Mouse (Mus musculus): ENCODE measurements around the gene Vamp2.
"Not testable (repeated sequence)": the region's sequence is repeated elsewhere in the genome, so short reads cannot be mapped to it uniquely, and the experiment has no call there.

The Vamp2 gene

GRCm38 (mm10) chr11:69091566-69092385 lies 3.5 kb downstream of the Vamp2 start:
- no peaks in the 10 kb centered on the region for H3K27me3 ChIP-seq (ENCODE audit: insufficient read depth, low read length)
- no peaks in the 10 kb centered on the region for H3K9me3 ChIP-seq (ENCODE audit: low read length)
- peaks cover 36% of the 10 kb centered on the region for H3K36me3 ChIP-seq (ENCODE audit: insufficient read depth, low read length)
- peaks cover 79% of the 10 kb centered on the region for H3K4me1 ChIP-seq (replicated peaks; ENCODE audit: low read depth, low read length)
- TF ChIP-seq NANOG (IDR thresholded peaks at IDR 0.05; ENCODE audit: borderline replicate concordance, low read length) (no peak), POU5F1 (IDR thresholded peaks at IDR 0.05; ENCODE audit: borderline replicate concordance, low read length) (no peak), CTCF (conservative IDR thresholded peaks at IDR 0.05; ENCODE audit: low read length) (no peak)
- H3K4me3 ChIP-seq (replicated peaks; ENCODE audit: low read length): no peak overlapping the region

DNA sequence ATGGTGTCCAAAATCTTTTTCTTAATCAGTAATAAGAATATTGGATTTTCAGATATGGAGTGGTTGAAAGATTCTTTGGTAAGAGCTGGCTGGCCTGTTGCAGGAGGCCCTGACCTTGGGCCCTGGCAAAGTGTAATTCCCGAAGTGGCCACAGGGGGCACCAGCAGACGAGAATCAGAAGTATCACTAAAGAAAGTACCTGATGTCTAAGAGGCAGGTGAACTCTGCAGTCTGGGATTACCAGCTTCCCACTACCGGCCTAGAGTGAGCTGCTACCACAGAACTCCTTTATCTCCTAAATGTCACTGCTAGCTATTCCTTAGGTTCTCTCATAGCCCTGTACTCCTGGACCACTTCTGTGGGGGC lies 4.1 kb downstream of the Vamp2 start:
- TF ChIP-seq NANOG (IDR thresholded peaks at IDR 0.05; ENCODE audit: borderline replicate concordance, low read length): no peak
- TF ChIP-seq CTCF (conservative IDR thresholded peaks at IDR 0.05; ENCODE audit: low read length): peak; percentile 95
- TF ChIP-seq POU5F1 (IDR thresholded peaks at IDR 0.05; ENCODE audit: borderline replicate concordance, low read length): no peak
- H3K4me3 ChIP-seq (replicated peaks; ENCODE audit: low read length): no peak overlapping the region
- peaks cover 36% of the 10 kb centered on the region for H3K36me3 ChIP-seq (ENCODE audit: insufficient read depth, low read length)
- H3K9me3 ChIP-seq (ENCODE audit: low read length): no peaks in the 10 kb centered on the region
- H3K27me3 ChIP-seq (ENCODE audit: insufficient read depth, low read length): no peaks in the 10 kb centered on the region
- peaks cover 79% of the 10 kb centered on the region for H3K4me1 ChIP-seq (replicated peaks; ENCODE audit: low read depth, low read length)

DNA sequence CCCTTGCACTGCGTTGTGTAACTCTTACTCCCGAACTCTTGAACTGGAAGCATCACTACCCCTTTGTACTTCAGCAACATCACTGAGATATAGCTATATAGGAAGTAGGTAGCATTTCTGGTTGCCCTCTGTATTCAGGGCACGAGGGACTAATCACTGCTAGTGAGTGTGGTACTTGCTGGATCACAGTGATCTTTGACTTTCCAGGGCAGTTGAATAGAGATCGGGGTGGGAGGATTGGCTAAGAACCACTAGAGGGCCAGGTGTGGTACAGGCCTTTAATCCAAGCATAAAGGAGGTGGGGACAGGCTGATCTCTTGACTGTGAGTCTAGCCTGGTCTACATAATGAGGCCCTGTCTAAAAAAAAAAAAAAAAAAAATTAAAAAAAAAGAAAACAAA lies 4.6 kb downstream of the Vamp2 start:
- TF ChIP-seq CTCF (conservative IDR thresholded peaks at IDR 0.05; ENCODE audit: low read length): peak; percentile 14; the same call in 1 of the 2 replicates
- no peak for TF ChIP-seq NANOG (IDR thresholded peaks at IDR 0.05; ENCODE audit: borderline replicate concordance, low read length)
- Histone ChIP-seq H3K9me3 (ENCODE audit: low read length) (no peaks in the 10 kb centered on the region), H3K4me1 (replicated peaks; ENCODE audit: low read depth, low read length) (peaks cover 79% of the 10 kb centered on the region), H3K36me3 (ENCODE audit: insufficient read depth, low read length) (peaks cover 36% of the 10 kb centered on the region), H3K27me3 (ENCODE audit: insufficient read depth, low read length) (no peaks in the 10 kb centered on the region), H3K4me3 (replicated peaks; ENCODE audit: low read length) (no peak overlapping the region)

- peaks cover 84% of the 10 kb centered on the region for H3K4me1 ChIP-seq (replicated peaks; ENCODE audit: low read depth, low read length)
- peaks cover 36% of the 10 kb centered on the region for H3K36me3 ChIP-seq (ENCODE audit: insufficient read depth, low read length)
- H3K9me3 ChIP-seq (ENCODE audit: low read length); H3K27me3 ChIP-seq (ENCODE audit: insufficient read depth, low read length); H3K4me3 ChIP-seq (replicated peaks; ENCODE audit: low read length): not testable (repeated sequence)
These were observed 5.6 kb downstream of the Vamp2 start for GRCm38 (mm10) chr11:69093856-69094255.

- H3K36me3 ChIP-seq (ENCODE audit: insufficient read depth, low read length): peaks cover 29% of the 10 kb centered on the region
- no peaks in the 10 kb centered on the region for H3K9me3 ChIP-seq (ENCODE audit: low read length)
- H3K4me3 ChIP-seq (replicated peaks; ENCODE audit: low read length): peak within 1 kb of the TSS; percentile 87
- H3K4me1 ChIP-seq (replicated peaks; ENCODE audit: low read depth, low read length): peaks cover 85% of the 10 kb centered on the region
- TF ChIP-seq POU5F1 (IDR thresholded peaks at IDR 0.05; ENCODE audit: borderline replicate concordance, low read length) (no peak), NANOG (IDR thresholded peaks at IDR 0.05; ENCODE audit: borderline replicate concordance, low read length) (no peak), CTCF (conservative IDR thresholded peaks at IDR 0.05; ENCODE audit: low read length) (no peak)
- no peaks in the 10 kb centered on the region for H3K27me3 ChIP-seq (ENCODE audit: insufficient read depth, low read length)
These were observed 6.6 kb downstream of the Vamp2 start, which contains the start of gene Per1 for GRCm38 (mm10) chr11:69094697-69095429. TSS of gene Per1 (plus strand) at chr11:69095217.

GRCm38 (mm10) chr11:69095511-69096231 lies 7.4 kb downstream of the Vamp2 start:
- peaks cover 84% of the 10 kb centered on the region for H3K4me1 ChIP-seq (replicated peaks; ENCODE audit: low read depth, low read length)
- H3K4me3 ChIP-seq (replicated peaks; ENCODE audit: low read length): peak overlapping the region; percentile 87
- no peaks in the 10 kb centered on the region for H3K9me3 ChIP-seq (ENCODE audit: low read length)
- no peak for TF ChIP-seq CTCF (conservative IDR thresholded peaks at IDR 0.05; ENCODE audit: low read length)
- no peak for TF ChIP-seq POU5F1 (IDR thresholded peaks at IDR 0.05; ENCODE audit: borderline replicate concordance, low read length)
- TF ChIP-seq NANOG (IDR thresholded peaks at IDR 0.05; ENCODE audit: borderline replicate concordance, low read length): no peak
- peaks cover 25% of the 10 kb centered on the region for H3K36me3 ChIP-seq (ENCODE audit: insufficient read depth, low read length)
- H3K27me3 ChIP-seq (ENCODE audit: insufficient read depth, low read length): no peaks in the 10 kb centered on the region

GRCm38 (mm10) chr11:69096360-69096986 lies 8.2 kb downstream of the Vamp2 start:
- TF ChIP-seq NANOG (IDR thresholded peaks at IDR 0.05; ENCODE audit: borderline replicate concordance, low read length) (no peak), CTCF (conservative IDR thresholded peaks at IDR 0.05; ENCODE audit: low read length) (no peak), POU5F1 (IDR thresholded peaks at IDR 0.05; ENCODE audit: borderline replicate concordance, low read length) (no peak)
- Histone ChIP-seq H3K9me3 (ENCODE audit: low read length) (no peaks in the 10 kb centered on the region), H3K36me3 (ENCODE audit: insufficient read depth, low read length) (peaks cover 25% of the 10 kb centered on the region), H3K4me3 (replicated peaks; ENCODE audit: low read length) (peak overlapping the region; percentile 87), H3K27me3 (ENCODE audit: insufficient read depth, low read length) (no peaks in the 10 kb centered on the region), H3K4me1 (replicated peaks; ENCODE audit: low read depth, low read length) (peaks cover 77% of the 10 kb centered on the region)
